Mouse (Mus musculus) erythroid progenitor cell, adult 5-6 weeks (primary cell): ENCODE results near the gene Clca3b. TPM values are rescaled to one million over a fixed set of nuclear protein-coding genes. Genes with fewer than 3 reads are reported as not detected.

ENCODE experiments used
- total RNA-seq, 2 experiments: library from RNA; stranded (forward) in 1 of 2; stranded (reverse) in 1 of 2; fragments of 150-400 nt in 1 of 2; fragments of 186-747, 209-891 nt in 1 of 2; gene quantifications; 2 replicates each; pipeline versions ENCODE4 v1.2.3 to v1.2.4; 2015 to 2017; ENCODE audit warnings: low replicate concordance in 2 of 2

Gene Clca3b
- total RNA-seq, 2 experiments from 2014 or later = not detected

Other genes with a start within 250 kb of the Clca3b start
- gene Sh3glb1, start 129.0 kb downstream of the Clca3b start, total RNA-seq (2015; ENCODE audit: low replicate concordance) = 181 and 202 TPM in 2 replicates
- 166 and 182 TPM in 2 replicates for gene Sh3glb1, start 129.0 kb downstream of the Clca3b start, total RNA-seq (2017; ENCODE audit: low replicate concordance)
- gene Clca3a1, start 88.4 kb downstream of the Clca3b start, total RNA-seq (2015; ENCODE audit: low replicate concordance) = 9.2 and 20.5 TPM in 2 replicates
- gene Clca3a1, start 88.4 kb downstream of the Clca3b start, total RNA-seq (2017; ENCODE audit: low replicate concordance) = 12.5 and 17.9 TPM in 2 replicates
- not detected in 2 replicates for gene Clca3a2, start 29.9 kb downstream of the Clca3b start, total RNA-seq (2015; ENCODE audit: low replicate concordance)
- gene Clca3a2, start 29.9 kb downstream of the Clca3b start, total RNA-seq (2017; ENCODE audit: low replicate concordance) = not detected in 2 replicates
- gene Clca4b, start 83.2 kb upstream of the Clca3b start, total RNA-seq (2015; ENCODE audit: low replicate concordance) = not detected in 2 replicates
- not detected in 2 replicates for gene Clca4b, start 83.2 kb upstream of the Clca3b start, total RNA-seq (2017; ENCODE audit: low replicate concordance)
- not detected in 2 replicates for gene Clca4a, start 125.7 kb upstream of the Clca3b start, total RNA-seq (2015; ENCODE audit: low replicate concordance)
- gene Clca4a, start 125.7 kb upstream of the Clca3b start, total RNA-seq (2017; ENCODE audit: low replicate concordance) = not detected in 2 replicates
- not detected in 2 replicates for gene Clca1, start 183.4 kb upstream of the Clca3b start, total RNA-seq (2015; ENCODE audit: low replicate concordance)
- gene Clca1, start 183.4 kb upstream of the Clca3b start, total RNA-seq (2017; ENCODE audit: low replicate concordance) = not detected in 2 replicates